Mouse (Mus musculus) 3T3-L1 (cell line): Measurements from ENCODE around the gene Bicral.

Experiments used
- DNase-seq: peaks from one replicate; pipeline ENCODE4 v3.0.0-alpha.2; 2015; ENCODE audit warnings: low read depth, low spot score

Gene Bicral

GRCm38 (mm10) chr17:46843716-46844115, 14.6 kb downstream of the Bicral start:
- DNase-seq, result no peak

DNA sequence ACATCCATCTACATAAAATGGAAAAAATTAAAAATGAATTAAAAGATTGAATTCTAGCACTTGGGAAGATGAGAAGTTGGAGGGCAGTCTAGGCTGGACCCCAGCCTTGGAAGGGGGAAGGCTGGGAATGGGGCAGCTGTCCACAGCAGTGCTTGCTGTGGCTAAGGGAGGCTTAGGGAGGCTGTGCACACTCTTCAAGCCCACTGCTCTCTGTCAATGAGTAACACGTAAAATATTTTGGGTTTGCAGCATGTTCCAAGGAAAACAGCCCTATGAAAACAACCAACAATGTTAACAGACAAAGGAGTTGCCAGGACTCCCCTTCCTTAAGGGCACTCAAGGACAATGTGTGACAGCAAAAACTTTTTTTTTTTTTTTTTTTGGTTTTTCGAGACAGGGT, 15.3 kb downstream of the Bicral start:
- DNase-seq, result peak; percentile 91

DNA sequence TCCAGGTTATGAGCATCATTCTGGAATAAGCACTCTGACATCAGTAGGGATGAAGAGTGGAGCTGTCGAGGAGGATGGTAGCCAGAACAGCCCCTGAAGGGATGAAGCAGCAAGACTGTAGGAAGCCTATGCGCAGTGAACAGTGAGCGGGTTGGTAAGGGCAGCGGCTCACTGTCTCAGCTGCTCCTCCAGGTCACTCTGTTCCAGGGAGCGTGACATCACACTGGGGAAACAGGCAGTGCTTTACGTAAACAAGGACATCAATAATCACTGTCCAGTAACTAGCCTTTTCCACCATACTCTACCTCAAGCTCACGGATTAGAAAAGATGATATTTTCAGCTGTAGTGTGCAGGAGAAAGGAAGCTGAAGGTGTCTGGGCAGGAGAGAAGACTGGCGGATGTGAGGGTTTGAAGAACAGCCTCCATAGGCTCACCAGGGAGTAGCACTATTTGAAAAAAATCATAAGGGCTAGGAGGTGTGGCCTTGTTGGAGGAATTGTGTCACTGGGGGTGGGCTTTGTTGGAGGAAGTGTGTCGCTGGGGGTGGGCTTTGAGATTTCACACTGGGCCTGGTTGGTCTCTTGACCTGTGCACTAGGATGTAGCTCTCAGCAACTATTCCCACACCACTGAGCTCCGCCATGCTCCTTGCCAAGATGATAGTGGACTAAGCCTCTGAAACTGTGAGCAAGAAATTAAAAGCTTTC, 17.8 kb downstream of the Bicral start:
- DNase-seq, result no peak

GRCm38 (mm10) chr17:46838396-46838920, 19.8 kb downstream of the Bicral start:
- DNase-seq, result no peak

- no peak for DNase-seq
Measured at GRCm38 (mm10) chr17:46837897-46838296, 20.4 kb downstream of the Bicral start.

GRCm38 (mm10) chr17:46835093-46835715, 23.1 kb downstream of the Bicral start:
- DNase-seq, result peak; percentile 32

- DNase-seq, result no peak
Measured at GRCm38 (mm10) chr17:46832981-46833305, 25.3 kb downstream of the Bicral start.

DNA sequence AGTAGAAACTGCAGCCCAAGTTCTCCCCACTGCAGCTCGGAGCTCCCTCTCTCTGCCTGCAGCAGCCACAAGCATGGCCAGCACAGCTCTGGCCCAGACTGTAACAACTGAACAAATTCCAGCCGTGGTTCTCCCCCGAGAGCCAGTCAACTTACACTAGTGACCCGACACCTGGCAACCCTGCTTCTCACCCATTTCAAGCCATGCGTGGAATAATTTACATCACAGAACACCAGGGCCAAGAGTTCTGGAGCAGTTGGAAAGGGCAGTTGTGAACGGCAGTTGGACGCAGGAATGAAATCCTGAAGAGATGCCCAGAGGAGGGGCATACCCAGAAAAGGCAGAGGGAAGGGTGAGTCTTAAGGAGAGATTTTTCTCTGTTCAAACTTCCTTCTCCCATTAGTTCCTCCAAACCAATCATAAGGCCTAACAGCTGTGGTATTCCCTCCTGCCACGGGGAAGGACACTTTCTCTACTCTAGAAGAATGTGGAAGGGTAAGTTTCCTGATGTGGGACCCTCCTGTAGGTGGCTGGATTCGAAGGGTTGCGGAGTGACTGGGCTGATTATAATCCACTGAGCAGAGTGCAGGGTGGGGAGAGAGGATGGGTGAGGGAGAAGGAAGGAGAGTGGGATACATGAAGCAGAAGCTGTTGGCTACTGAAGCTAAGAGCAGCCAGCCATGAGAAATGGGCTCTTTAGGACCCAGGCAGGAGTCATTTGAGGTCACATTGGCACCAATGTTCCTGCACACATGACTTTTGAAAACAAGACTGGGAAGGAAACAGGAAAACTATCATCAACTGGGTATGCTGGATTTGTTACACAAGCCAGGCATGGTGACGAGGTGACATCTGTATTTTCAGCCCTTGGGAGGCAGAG, 25.9 kb downstream of the Bicral start:
- DNase-seq, result no peak

DNA sequence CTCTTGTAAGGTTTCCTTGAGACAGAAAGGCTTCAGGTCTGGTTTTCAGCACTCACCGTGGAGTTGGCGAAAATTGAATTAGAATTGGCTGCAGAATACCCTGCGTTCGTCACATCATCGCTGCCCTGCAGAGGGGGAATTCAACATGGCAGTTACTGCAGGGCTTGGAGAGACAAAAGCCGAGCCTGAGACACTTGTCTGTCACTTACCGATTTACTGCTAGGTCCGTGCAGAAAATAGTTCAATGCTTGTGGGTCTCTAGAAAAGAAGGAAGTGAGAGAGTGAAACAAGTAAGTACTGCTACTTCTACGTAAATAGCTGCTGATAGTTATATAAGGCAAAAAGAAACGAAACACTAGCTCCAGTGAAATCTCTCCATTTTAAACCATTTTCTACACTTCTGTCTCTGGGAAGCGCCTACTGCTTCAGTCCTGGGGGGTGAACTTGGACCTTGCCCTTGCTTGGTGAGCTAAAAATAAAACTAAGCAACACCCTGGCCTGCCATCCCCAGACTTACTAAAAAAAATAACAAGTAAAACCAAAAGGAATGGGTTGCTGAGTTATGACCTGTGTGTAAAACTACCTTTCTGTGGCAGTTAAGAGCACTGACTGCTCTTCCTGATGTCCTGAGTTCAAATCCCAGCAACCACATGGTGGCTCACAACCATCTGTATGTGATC, 28.3 kb downstream of the Bicral start:
- no peak for DNase-seq

DNA sequence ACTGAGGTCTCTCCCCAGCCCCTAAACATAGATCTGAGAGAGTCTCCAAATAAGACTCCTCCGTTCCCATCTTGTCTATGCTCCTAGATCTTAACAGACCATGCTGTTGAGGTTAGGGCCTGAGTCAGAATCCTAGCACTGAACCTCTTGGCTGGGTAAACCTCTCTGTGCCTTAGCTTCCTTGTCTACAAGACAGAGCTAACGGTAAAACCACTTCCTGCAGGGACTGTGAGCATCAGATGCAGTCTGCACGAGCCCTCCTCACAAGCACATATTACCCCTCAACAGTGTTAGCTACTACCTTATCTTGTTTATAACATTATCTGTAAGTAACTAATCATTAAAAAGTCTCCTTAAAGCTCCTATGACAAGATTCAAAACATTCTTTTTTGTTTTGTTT, 29.3 kb downstream of the Bicral start:
- no peak for DNase-seq

- no peak for DNase-seq
Measured at GRCm38 (mm10) chr17:46823091-46823490, 35.2 kb downstream of the Bicral start.

- DNase-seq, result no peak
Measured at GRCm38 (mm10) chr17:46820628-46821027, 37.7 kb downstream of the Bicral start.

GRCm38 (mm10) chr17:46817734-46818158, 40.5 kb downstream of the Bicral start:
- no peak for DNase-seq

GRCm38 (mm10) chr17:46816306-46816705, 42.0 kb downstream of the Bicral start:
- DNase-seq, result no peak

GRCm38 (mm10) chr17:46814497-46814896, 43.8 kb downstream of the Bicral start:
- DNase-seq, result no peak

- DNase-seq, result no peak
Measured at GRCm38 (mm10) chr17:46813637-46814036, 44.6 kb downstream of the Bicral start.

- no peak for DNase-seq
Measured at GRCm38 (mm10) chr17:46812442-46812841, 45.8 kb downstream of the Bicral start.

- DNase-seq, result no peak
Measured at GRCm38 (mm10) chr17:46810672-46811071, 47.6 kb downstream of the Bicral start.

GRCm38 (mm10) chr17:46809131-46809830, 49.0 kb downstream of the Bicral start:
- no peak for DNase-seq

DNA sequence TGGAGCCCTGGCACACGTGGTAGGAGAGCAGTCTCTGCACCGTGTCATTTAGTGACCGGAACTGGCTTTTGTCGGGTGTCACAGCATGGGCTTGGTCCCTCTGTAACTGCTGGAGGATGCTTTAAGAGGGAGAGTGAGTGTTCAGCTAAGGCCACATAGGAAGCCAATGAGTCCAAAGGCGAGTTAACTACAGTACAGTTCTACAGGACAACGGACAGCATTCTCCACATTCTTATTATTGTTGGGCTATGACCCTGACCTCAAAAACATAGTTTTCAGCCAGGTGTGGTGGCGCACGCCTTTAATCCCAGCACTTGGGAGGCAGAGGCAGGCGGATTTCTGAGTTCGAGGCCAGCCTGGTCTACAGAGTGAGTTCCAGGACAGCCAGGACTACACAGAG, 49.9 kb downstream of the Bicral start:
- DNase-seq, result no peak

DNA sequence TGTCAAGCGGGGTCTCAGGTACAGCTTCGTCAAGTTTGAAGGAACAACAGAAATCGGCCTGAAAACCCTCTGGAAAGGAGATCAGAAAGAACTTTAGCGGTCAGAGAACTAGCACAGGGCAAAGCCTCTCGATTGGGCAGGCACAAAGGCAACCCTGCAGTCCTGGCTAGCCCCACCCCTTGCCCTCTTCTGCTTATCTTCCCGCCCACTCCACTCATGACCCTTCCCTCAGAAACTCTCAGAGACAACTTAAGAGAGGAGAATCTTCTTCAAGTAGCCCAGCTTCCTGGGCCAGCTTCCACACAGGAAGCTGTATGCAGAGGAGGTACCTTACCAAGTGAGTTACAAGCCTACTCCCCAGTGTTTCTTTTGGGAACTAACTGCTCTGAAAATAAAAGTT, 56.5 kb downstream of the Bicral start:
- no peak for DNase-seq
